Mouse (Mus musculus): ENCODE data around the gene Abcb11.

DNA sequence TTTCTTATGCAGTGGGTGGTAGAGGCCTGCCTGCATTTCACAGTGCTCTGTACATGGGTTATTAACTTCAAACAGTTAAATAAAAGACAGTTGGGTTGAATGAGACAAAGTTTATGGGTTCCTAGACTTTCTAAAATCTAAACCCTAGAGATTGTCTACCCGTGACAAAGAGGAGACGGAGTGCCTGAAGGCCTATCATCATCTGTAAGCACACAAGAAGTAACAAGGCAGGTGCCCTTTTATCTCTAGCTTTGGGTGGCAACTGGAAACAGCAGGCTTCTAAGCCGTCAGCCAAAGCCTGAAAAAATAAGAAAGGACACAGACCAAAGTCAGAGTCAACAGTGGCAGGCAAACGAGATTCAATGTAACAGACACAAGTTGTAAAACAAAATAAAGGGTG is 153.2 kb downstream of the Abcb11 start:
- TF ChIP-seq CTCF (IDR thresholded peaks at IDR 0.05; ENCODE audit: low read depth, low read length) (no peak), POLR2A (IDR thresholded peaks at IDR 0.05; ENCODE audit: insufficient read depth, low read length) (no peak), EP300 (IDR thresholded peaks at IDR 0.05; ENCODE audit: insufficient read depth, low read depth, low read length) (no peak)
